13 mouse cellular contexts compared by ENCODE assay signal in genomic region chr7:142535116-142535515, GRCm38 (mm10). TPM values are rescaled to one million over a fixed set of nuclear protein-coding genes. Genes with fewer than 3 reads are reported as not detected.
DNase-seq lines count a peak whose midpoint lies in the region; ATAC-seq and TF ChIP-seq lines count a peak whose summit lies in the region.
"Had no signal": no experiment of that assay in that cellular context is flagged by ENCODE, and none has a peak within 500 bp of the region (broad histone marks: within the 10 kb centered on the region; RNA-seq: fewer than 3 reads in every experiment).

No protein-coding gene starts in this region.

- H3K9me3 ChIP-seq in kidney, embryonic 15.5 days (replicated peaks), result no peaks in the 10 kb centered on the region
- H3K9me3 ChIP-seq in limb, embryonic 10.5 days (replicated peaks), result no peaks in the 10 kb centered on the region
- H3K9me3 ChIP-seq in liver, postnatal 0 days (ENCODE audit: low read length), result no peaks in the 10 kb centered on the region
- H3K9me3 ChIP-seq: forebrain, embryonic 15.5 days; G1E; hindbrain, embryonic 13.5 days had no signal

- no peak overlapping the region for H3K4me3 ChIP-seq in kidney, embryonic 15.5 days (replicated peaks)
- H3K4me3 ChIP-seq in limb, embryonic 10.5 days, result no peak overlapping the region
- H3K4me3 ChIP-seq in liver, postnatal 0 days (ENCODE audit: low read depth, low read length), result no peak overlapping the region
- H3K4me3 ChIP-seq: forebrain, embryonic 15.5 days; hindbrain, embryonic 13.5 days; layer of hippocampus, adult 2 months had no signal

- no peak for ATAC-seq in kidney, embryonic 15.5 days (replicated peaks; ENCODE audit: low FRiP score)
- ATAC-seq in liver, postnatal 0 days, result no peak
- ATAC-seq: forebrain, embryonic 15.5 days had no signal

- peaks cover 15% of the 10 kb centered on the region for H3K36me3 ChIP-seq in kidney, embryonic 15.5 days
- H3K36me3 ChIP-seq in limb, embryonic 10.5 days, result peaks cover 17% of the 10 kb centered on the region
- H3K36me3 ChIP-seq in liver, postnatal 0 days (replicated peaks; ENCODE audit: insufficient read depth, low read length), result peaks cover 8% of the 10 kb centered on the region; the same call in 1 of the 2 replicates
- H3K36me3 ChIP-seq: forebrain, embryonic 15.5 days had no signal

- peaks cover 65% of the 10 kb centered on the region for H3K4me1 ChIP-seq in kidney, embryonic 15.5 days
- peaks cover 74% of the 10 kb centered on the region for H3K4me1 ChIP-seq in limb, embryonic 10.5 days
- H3K4me1 ChIP-seq in liver, postnatal 0 days (ENCODE audit: insufficient read depth), result peaks cover 35% of the 10 kb centered on the region

- H3K4me2 ChIP-seq in kidney, embryonic 15.5 days, result no peak overlapping the region
- H3K4me2 ChIP-seq in liver, postnatal 0 days (ENCODE audit: low read depth, low read length), result no peak overlapping the region
- H3K4me2 ChIP-seq: forebrain, embryonic 15.5 days; hindbrain, embryonic 13.5 days had no signal

- H3K27ac ChIP-seq in kidney, embryonic 15.5 days, result peak overlapping the region; percentile 97
- peak overlapping the region; percentile 98 for H3K27ac ChIP-seq in limb, embryonic 10.5 days
- peak overlapping the region; percentile 98 for H3K27ac ChIP-seq in liver, postnatal 0 days (ENCODE audit: low read depth)
- H3K27ac ChIP-seq: forebrain, embryonic 15.5 days; layer of hippocampus, adult 2 months had no signal

- WGBS in kidney, embryonic 15.5 days, result 67% methylated on average over 4 of the region's 4 CpGs
- WGBS in limb, embryonic 10.5 days, result 94% methylated on average over 4 of the region's 4 CpGs
- 65% methylated on average over 4 of the region's 4 CpGs for WGBS in liver, postnatal 0 days (ENCODE audit: insufficient replicate concordance)

- TF ChIP-seq EP300 in liver, postnatal 0 days (IDR thresholded peaks at IDR 0.05; ENCODE audit: low read depth), result no peak

- no peaks in the 10 kb centered on the region for H3K27me3 ChIP-seq in kidney, embryonic 15.5 days
- H3K27me3 ChIP-seq in limb, embryonic 10.5 days (ENCODE audit: low read depth, poor library complexity, severe bottlenecking), result no peaks in the 10 kb centered on the region
- no peaks in the 10 kb centered on the region for H3K27me3 ChIP-seq in liver, postnatal 0 days (ENCODE audit: insufficient read depth, low read length)
- H3K27me3 ChIP-seq: forebrain, embryonic 15.5 days; hindbrain, embryonic 13.5 days had no signal

- peak; percentile 20 for DNase-seq in cerebellum, adult 9-11 months
- no peak for DNase-seq in cerebellum, postnatal 25 days
- no peak for DNase-seq in kidney, adult 8-10 months
- DNase-seq in limb, embryonic 10.5 days (ENCODE audit: low spot score), result no peak
- DNase-seq in liver, postnatal 0 days, result peak; percentile 37
- no peak for DNase-seq in adrenal gland, adult (ENCODE audit: inconsistent age in 2 of 2, low spot score in 1 of 2)
- DNase-seq in frontal cortex, postnatal 10 days (ENCODE audit: low spot score in 2 of 2), result no peak
- DNase-seq: thymus, postnatal 4 days had no signal

- no peak overlapping the region for H3K9ac ChIP-seq in kidney, embryonic 15.5 days
- H3K9ac ChIP-seq in liver, postnatal 0 days (replicated peaks), result peak overlapping the region; percentile 50
- H3K9ac ChIP-seq: forebrain, embryonic 15.5 days had no signal

- no peak for TF ChIP-seq CTCF in liver, postnatal 0 days (IDR thresholded peaks at IDR 0.05; ENCODE audit: low read depth)

RNA-seq across cellular contexts. Expression of gene Mrpl23, which starts 2.6 kb away (rescaled TPM):
- 25.8 and 26.8 TPM in 2 replicates for polyA plus RNA-seq in kidney, embryonic 15.5 days (2015; fragmentation: Nextera tagmentation; extraction: Ambion mirVana)
- polyA plus RNA-seq in limb, embryonic 10.5 days (2016; fragmentation: Nextera tagmentation; extraction: Ambion mirVana), result 25.9 and 33.7 TPM in 2 replicates
- polyA plus RNA-seq in liver, postnatal 0 days (2015; fragmentation: Nextera tagmentation; extraction: Ambion mirVana), result 18.7 and 19.3 TPM in 2 replicates

RNA-seq across cellular contexts. Expression of gene Tnnt3, which starts 36.5 kb away (rescaled TPM):
- 23.5 and 46.2 TPM in 2 replicates for polyA plus RNA-seq in kidney, embryonic 15.5 days (2015; fragmentation: Nextera tagmentation; extraction: Ambion mirVana)
- polyA plus RNA-seq in limb, embryonic 10.5 days (2016; fragmentation: Nextera tagmentation; extraction: Ambion mirVana), result 1.6 and 1.7 TPM in 2 replicates
- polyA plus RNA-seq in liver, postnatal 0 days (2015; fragmentation: Nextera tagmentation; extraction: Ambion mirVana), result 3.6 and 72.5 TPM in 2 replicates
- polyA plus RNA-seq: G1E had no signal

Comparison
In these comparisons a context has a peak if more than half of its experiments do, and no peak if none do; other contexts are left out.
1. DNase-seq: peak in cerebellum, adult 9-11 months (single experiment) and liver, postnatal 0 days (single experiment); none in cerebellum, postnatal 25 days (0 of 2), kidney, adult 8-10 months (0 of 2), limb, embryonic 10.5 days (single experiment), adrenal gland, adult (0 of 2) and frontal cortex, postnatal 10 days (0 of 2).
2. Peak in every context shown above with its lines, with median percentiles within 50 percentile points of each other: H3K27ac ChIP-seq.